Mouse (Mus musculus): Measurements from ENCODE around the gene Rnf150. TPM values are rescaled to one million over a fixed set of nuclear protein-coding genes. Genes with fewer than 3 reads are reported as not detected.

Gene Rnf150
- total and polyA plus RNA-seq, 2 experiments = 0.24 to 0.92 TPM

- Histone ChIP-seq H3K4me1 (ENCODE audit: control insufficient read depth, insufficient read depth, low read length) (peaks cover 2% of the 10 kb centered on the region; the same call in 1 of the 2 replicates), H3K4me3 (ENCODE audit: insufficient read depth, low read depth, low read length) (peak overlapping the region; percentile 78), H3K79me2 (ENCODE audit: control insufficient read depth, insufficient read depth, low read length) (no peaks in the 10 kb centered on the region), H3K9ac (ENCODE audit: low read depth, low read length) (peak overlapping the region; percentile 67), H3K36me3 (ENCODE audit: control insufficient read depth, insufficient read depth, low read length) (no peaks in the 10 kb centered on the region), H3K27ac (replicated peaks; ENCODE audit: insufficient read depth, low read depth, low read length) (no peak overlapping the region), H3K27me3 (ENCODE audit: control insufficient read depth, insufficient read depth, low read length) (peaks cover 7% of the 10 kb centered on the region; the same call in 1 of the 2 replicates)
- WGBS = under 1% methylated on average over 78 of the region's 80 CpGs
- DNase-seq (ENCODE audit: extremely low read depth, low read depth, low spot score) = no peak
- TF ChIP-seq POLR2A (IDR thresholded peaks at IDR 0.05; ENCODE audit: extremely low read depth, insufficient read depth, low read length) = no peak
- no peak for TF ChIP-seq CTCF (IDR thresholded peaks at IDR 0.05; ENCODE audit: low read depth, low read length)
These were observed 777 bp downstream of the Rnf150 start for GRCm38 (mm10) chr8:82863745-82864520.

GRCm38 (mm10) chr8:82864521-82864818 is 1.3 kb downstream of the Rnf150 start:
- no peaks in the 10 kb centered on the region for H3K36me3 ChIP-seq (ENCODE audit: control insufficient read depth, insufficient read depth, low read length)
- peaks cover 7% of the 10 kb centered on the region; the same call in 1 of the 2 replicates for H3K27me3 ChIP-seq (ENCODE audit: control insufficient read depth, insufficient read depth, low read length)
- peaks cover 2% of the 10 kb centered on the region; the same call in 1 of the 2 replicates for H3K4me1 ChIP-seq (ENCODE audit: control insufficient read depth, insufficient read depth, low read length)
- TF ChIP-seq POLR2A (IDR thresholded peaks at IDR 0.05; ENCODE audit: extremely low read depth, insufficient read depth, low read length) (no peak), CTCF (IDR thresholded peaks at IDR 0.05; ENCODE audit: low read depth, low read length) (no peak)
- no peak for DNase-seq (ENCODE audit: extremely low read depth, low read depth, low spot score)
- H3K27ac ChIP-seq (replicated peaks; ENCODE audit: insufficient read depth, low read depth, low read length) = no peak overlapping the region
- no peaks in the 10 kb centered on the region for H3K79me2 ChIP-seq (ENCODE audit: control insufficient read depth, insufficient read depth, low read length)
- WGBS = 3% methylated on average over 10 of the region's 10 CpGs
- peak overlapping the region; percentile 67 for H3K9ac ChIP-seq (ENCODE audit: low read depth, low read length)
- H3K4me3 ChIP-seq (ENCODE audit: insufficient read depth, low read depth, low read length) = peak overlapping the region; percentile 78

GRCm38 (mm10) chr8:82865239-82865638 is 2.1 kb downstream of the Rnf150 start:
- Histone ChIP-seq H3K27me3 (ENCODE audit: control insufficient read depth, insufficient read depth, low read length) (peaks cover 7% of the 10 kb centered on the region; the same call in 1 of the 2 replicates), H3K36me3 (ENCODE audit: control insufficient read depth, insufficient read depth, low read length) (no peaks in the 10 kb centered on the region), H3K79me2 (ENCODE audit: control insufficient read depth, insufficient read depth, low read length) (no peaks in the 10 kb centered on the region), H3K9ac (ENCODE audit: low read depth, low read length) (no peak overlapping the region), H3K4me3 (ENCODE audit: insufficient read depth, low read depth, low read length) (no peak overlapping the region), H3K4me1 (ENCODE audit: control insufficient read depth, insufficient read depth, low read length) (peaks cover 2% of the 10 kb centered on the region; the same call in 1 of the 2 replicates), H3K27ac (replicated peaks; ENCODE audit: insufficient read depth, low read depth, low read length) (no peak overlapping the region)
- no peak for DNase-seq (ENCODE audit: extremely low read depth, low read depth, low spot score)
- 60% methylated on average over 5 of the region's 5 CpGs for WGBS
- TF ChIP-seq CTCF (IDR thresholded peaks at IDR 0.05; ENCODE audit: low read depth, low read length) = no peak
- no peak for TF ChIP-seq POLR2A (IDR thresholded peaks at IDR 0.05; ENCODE audit: extremely low read depth, insufficient read depth, low read length)

GRCm38 (mm10) chr8:82866251-82866650 is 3.1 kb downstream of the Rnf150 start:
- WGBS = 51% methylated on average over 1 of the region's 1 CpGs
- Histone ChIP-seq H3K36me3 (ENCODE audit: control insufficient read depth, insufficient read depth, low read length) (no peaks in the 10 kb centered on the region), H3K4me3 (ENCODE audit: insufficient read depth, low read depth, low read length) (no peak overlapping the region), H3K9ac (ENCODE audit: low read depth, low read length) (no peak overlapping the region), H3K4me1 (ENCODE audit: control insufficient read depth, insufficient read depth, low read length) (peaks cover 2% of the 10 kb centered on the region; the same call in 1 of the 2 replicates), H3K27ac (replicated peaks; ENCODE audit: insufficient read depth, low read depth, low read length) (no peak overlapping the region), H3K27me3 (ENCODE audit: control insufficient read depth, insufficient read depth, low read length) (peaks cover 7% of the 10 kb centered on the region; the same call in 1 of the 2 replicates), H3K79me2 (ENCODE audit: control insufficient read depth, insufficient read depth, low read length) (no peaks in the 10 kb centered on the region)
- TF ChIP-seq CTCF (IDR thresholded peaks at IDR 0.05; ENCODE audit: low read depth, low read length) (no peak), POLR2A (IDR thresholded peaks at IDR 0.05; ENCODE audit: extremely low read depth, insufficient read depth, low read length) (no peak)
- no peak for DNase-seq (ENCODE audit: extremely low read depth, low read depth, low spot score)

- Histone ChIP-seq H3K27me3 (ENCODE audit: control insufficient read depth, insufficient read depth, low read length) (no peaks in the 10 kb centered on the region), H3K9ac (ENCODE audit: low read depth, low read length) (no peak overlapping the region), H3K79me2 (ENCODE audit: control insufficient read depth, insufficient read depth, low read length) (no peaks in the 10 kb centered on the region), H3K4me1 (ENCODE audit: control insufficient read depth, insufficient read depth, low read length) (no peaks in the 10 kb centered on the region), H3K27ac (replicated peaks; ENCODE audit: insufficient read depth, low read depth, low read length) (no peak overlapping the region), H3K4me3 (ENCODE audit: insufficient read depth, low read depth, low read length) (no peak overlapping the region), H3K36me3 (ENCODE audit: control insufficient read depth, insufficient read depth, low read length) (no peaks in the 10 kb centered on the region)
- TF ChIP-seq POLR2A (IDR thresholded peaks at IDR 0.05; ENCODE audit: extremely low read depth, insufficient read depth, low read length) (no peak), CTCF (IDR thresholded peaks at IDR 0.05; ENCODE audit: low read depth, low read length) (no peak)
- DNase-seq (ENCODE audit: extremely low read depth, low read depth, low spot score) = no peak
- WGBS = 58% methylated on average over 4 of the region's 4 CpGs
These were observed 7.8 kb downstream of the Rnf150 start for GRCm38 (mm10) chr8:82870840-82871490.

All from liver, adult 2 months (tissue).